Mouse (Mus musculus) bone marrow, adult 2 months (tissue): ENCODE measurements around the gene Meltf.
A peak's percentile ranks its signal among the peaks of the same experiment; 100 is the strongest.

Source experiments
- CTCF ChIP-seq: fragments of 200-500 bp; IDR thresholded peaks from 2 replicates; pipeline ENCODE4 v1.5.1; 2011; ENCODE audit warnings: low read length, control low read depth; ENCODE audit not compliant: control insufficient read depth, insufficient read depth
- POLR2A ChIP-seq: fragments of 200-500 bp; IDR thresholded peaks from 2 replicates; pipeline ENCODE4 v1.6.1; 2011; ENCODE audit warnings: low read depth, mild to moderate bottlenecking, control low read depth, low read length, borderline replicate concordance; ENCODE audit not compliant: control insufficient read depth

DNA sequence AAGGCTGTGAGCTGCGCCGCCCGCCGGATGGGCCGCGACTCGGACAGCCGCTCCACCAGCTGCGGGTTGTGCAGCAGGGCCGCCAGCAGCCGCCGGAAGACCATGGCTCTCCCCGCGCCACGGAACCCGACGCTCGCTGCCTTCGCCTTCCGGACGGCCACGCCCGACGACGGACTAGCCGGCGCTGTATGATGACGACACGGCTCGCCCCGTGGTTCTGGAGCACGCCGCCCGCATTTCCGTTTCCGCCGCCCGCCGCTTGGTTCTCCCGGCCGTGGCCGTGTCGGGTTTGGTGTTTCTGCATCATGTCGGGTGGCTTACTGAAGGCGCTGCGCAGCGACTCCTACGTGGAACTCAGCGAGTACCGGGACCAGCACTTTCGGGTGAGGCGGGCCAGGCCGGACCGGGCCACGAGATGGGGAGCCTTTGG is 69.8 kb downstream of the Meltf start, which contains the start of the genes 0610012G03Rik and Ncbp2:
- TF ChIP-seq POLR2A (peak; percentile 75; the same call in 1 of the 2 replicates), CTCF (no peak)
